Mouse (Mus musculus) midbrain, embryonic 12.5 days (tissue): Measurements from ENCODE around the gene Pappa2. TPM values are rescaled to one million over a fixed set of nuclear protein-coding genes. Genes with fewer than 3 reads are reported as not detected.

Experiments used
- ATAC-seq: fragments of 200-750 bp; cut with Nextera tagmentation; 2 replicates; pipeline ENCODE4 v1.8.0; 2017; ENCODE audit warnings: low read depth, moderate TSS enrichment, moderate library complexity; ENCODE audit not compliant: low FRiP score
- H3K27ac ChIP-seq: fragments of 300-500 bp; sonication (generic); replicated peaks from 2 replicates; pipeline ENCODE4 v1.5.1; 2016; ENCODE audit warnings: mild to moderate bottlenecking
- H3K27me3 ChIP-seq: fragments of 300-500 bp; sonication (generic); 2 replicates; pipeline ENCODE4 v1.6.1; 2016; ENCODE audit warnings: mild to moderate bottlenecking
- H3K36me3 ChIP-seq: fragments of 300-500 bp; sonication (generic); 2 replicates; pipeline ENCODE4 v1.6.1; 2016
- H3K4me1 ChIP-seq: fragments of 300-500 bp; sonication (generic); 2 replicates; pipeline ENCODE4 v1.6.1; 2016
- H3K4me2 ChIP-seq: fragments of 300-500 bp; sonication (generic); replicated peaks from 2 replicates; pipeline ENCODE4 v1.6.1; 2016; ENCODE audit warnings: mild to moderate bottlenecking, moderate library complexity
- H3K4me3 ChIP-seq: fragments of 300-500 bp; sonication (generic); 2 replicates; pipeline ENCODE4 v1.5.1; 2016; ENCODE audit warnings: mild to moderate bottlenecking
- H3K9ac ChIP-seq: fragments of 300-500 bp; sonication (generic); replicated peaks from 2 replicates; pipeline ENCODE4 v1.6.1; 2016; ENCODE audit warnings: mild to moderate bottlenecking, moderate library complexity
- H3K9me3 ChIP-seq: fragments of 300-500 bp; sonication (generic); 2 replicates; pipeline ENCODE4 v1.6.1; 2016; ENCODE audit warnings: mild to moderate bottlenecking
- WGBS: fragments of 180-500 bp; shearing (Covaris S2); methylation state at CpG from one replicate; pipeline ENCODE4 v1.1.7; 2016; 5-methylcytosine and 5-hydroxymethylcytosine counted together
- polyA plus RNA-seq: library from polyadenylated mRNA; unstranded; fragments of >200 nt; fragmentation: Nextera tagmentation; extraction: Ambion mirVana; gene quantifications from 2 replicates; pipeline ENCODE4 v1.2.1, GENCODE M21; 2016

Pappa2 gene
- polyA plus RNA-seq, 1 experiment from 2014 or later = 3.3 TPM

- Histone ChIP-seq H3K36me3 (no peaks in the 10 kb centered on the region), H3K27ac (no peak overlapping the region), H3K4me3 (no peak overlapping the region), H3K27me3 (no peaks in the 10 kb centered on the region), H3K9ac (no peak overlapping the region), H3K9me3 (no peaks in the 10 kb centered on the region), H3K4me1 (no peaks in the 10 kb centered on the region), H3K4me2 (no peak overlapping the region)
- ATAC-seq = no peak
These were observed 152.4 kb downstream of the Pappa2 start for GRCm38 (mm10) chr1:158827931-158828330.

GRCm38 (mm10) chr1:158819676-158820075 is 160.6 kb downstream of the Pappa2 start:
- Histone ChIP-seq H3K9ac (no peak overlapping the region), H3K9me3 (no peaks in the 10 kb centered on the region), H3K27me3 (no peaks in the 10 kb centered on the region), H3K4me2 (no peak overlapping the region), H3K27ac (no peak overlapping the region), H3K36me3 (no peaks in the 10 kb centered on the region), H3K4me1 (no peaks in the 10 kb centered on the region), H3K4me3 (no peak overlapping the region)
- ATAC-seq = no peak
- 58% methylated on average over 2 of the region's 2 CpGs for WGBS

- Histone ChIP-seq H3K4me3 (no peak overlapping the region), H3K9ac (no peak overlapping the region), H3K27me3 (no peaks in the 10 kb centered on the region), H3K36me3 (no peaks in the 10 kb centered on the region), H3K27ac (no peak overlapping the region), H3K4me2 (no peak overlapping the region), H3K9me3 (no peaks in the 10 kb centered on the region), H3K4me1 (no peaks in the 10 kb centered on the region)
- 91% methylated on average over 3 of the region's 3 CpGs for WGBS
- ATAC-seq = no peak
These were observed 163.8 kb downstream of the Pappa2 start for GRCm38 (mm10) chr1:158816479-158816878.

GRCm38 (mm10) chr1:158811887-158812286 is 168.4 kb downstream of the Pappa2 start:
- H3K36me3 ChIP-seq = no peaks in the 10 kb centered on the region
- no peak overlapping the region for H3K27ac ChIP-seq
- no peaks in the 10 kb centered on the region for H3K4me1 ChIP-seq
- no peaks in the 10 kb centered on the region for H3K9me3 ChIP-seq
- no peak for ATAC-seq
- H3K4me3 ChIP-seq = no peak overlapping the region
- 78% methylated on average over 3 of the region's 3 CpGs for WGBS
- H3K27me3 ChIP-seq = no peaks in the 10 kb centered on the region
- no peak overlapping the region for H3K4me2 ChIP-seq
- H3K9ac ChIP-seq = no peak overlapping the region

GRCm38 (mm10) chr1:158775486-158775885 is 204.8 kb downstream of the Pappa2 start:
- Histone ChIP-seq H3K4me2 (no peak overlapping the region), H3K9me3 (no peaks in the 10 kb centered on the region), H3K9ac (no peak overlapping the region), H3K27me3 (no peaks in the 10 kb centered on the region), H3K4me3 (no peak overlapping the region), H3K27ac (no peak overlapping the region), H3K36me3 (no peaks in the 10 kb centered on the region), H3K4me1 (no peaks in the 10 kb centered on the region)
- 94% methylated on average over 5 of the region's 5 CpGs for WGBS
- no peak for ATAC-seq

- no peaks in the 10 kb centered on the region for H3K9me3 ChIP-seq
- H3K4me1 ChIP-seq = no peaks in the 10 kb centered on the region
- H3K4me3 ChIP-seq = no peak overlapping the region
- H3K4me2 ChIP-seq = no peak overlapping the region
- no peaks in the 10 kb centered on the region for H3K27me3 ChIP-seq
- no peaks in the 10 kb centered on the region for H3K36me3 ChIP-seq
- H3K27ac ChIP-seq = no peak overlapping the region
- ATAC-seq = no peak
- no peak overlapping the region for H3K9ac ChIP-seq
These were observed 207.2 kb downstream of the Pappa2 start for GRCm38 (mm10) chr1:158773102-158773501.

GRCm38 (mm10) chr1:158770756-158771155 is 209.5 kb downstream of the Pappa2 start:
- H3K27ac ChIP-seq = no peak overlapping the region
- ATAC-seq = no peak
- no peak overlapping the region for H3K4me3 ChIP-seq
- H3K9ac ChIP-seq = no peak overlapping the region
- WGBS = 94% methylated on average over 4 of the region's 4 CpGs
- no peaks in the 10 kb centered on the region for H3K36me3 ChIP-seq
- H3K4me1 ChIP-seq = no peaks in the 10 kb centered on the region
- H3K4me2 ChIP-seq = no peak overlapping the region
- no peaks in the 10 kb centered on the region for H3K27me3 ChIP-seq
- no peaks in the 10 kb centered on the region for H3K9me3 ChIP-seq

GRCm38 (mm10) chr1:158770036-158770655 is 210.1 kb downstream of the Pappa2 start:
- Histone ChIP-seq H3K4me1 (no peaks in the 10 kb centered on the region), H3K27me3 (no peaks in the 10 kb centered on the region), H3K9ac (no peak overlapping the region), H3K27ac (no peak overlapping the region), H3K4me2 (no peak overlapping the region), H3K9me3 (no peaks in the 10 kb centered on the region), H3K36me3 (no peaks in the 10 kb centered on the region), H3K4me3 (no peak overlapping the region)
- WGBS = 79% methylated on average over 7 of the region's 7 CpGs
- ATAC-seq = no peak

- WGBS = 66% methylated on average over 2 of the region's 2 CpGs
- ATAC-seq = no peak
- H3K4me3 ChIP-seq = no peak overlapping the region
- no peak overlapping the region for H3K9ac ChIP-seq
- H3K4me1 ChIP-seq = no peaks in the 10 kb centered on the region
- no peaks in the 10 kb centered on the region for H3K36me3 ChIP-seq
- H3K4me2 ChIP-seq = no peak overlapping the region
- no peaks in the 10 kb centered on the region for H3K27me3 ChIP-seq
- no peaks in the 10 kb centered on the region for H3K9me3 ChIP-seq
- no peak overlapping the region for H3K27ac ChIP-seq
These were observed 214.4 kb downstream of the Pappa2 start for GRCm38 (mm10) chr1:158765842-158766241.

GRCm38 (mm10) chr1:158764727-158765126 is 215.6 kb downstream of the Pappa2 start:
- H3K4me1 ChIP-seq = no peaks in the 10 kb centered on the region
- H3K4me3 ChIP-seq = no peak overlapping the region
- no peaks in the 10 kb centered on the region for H3K9me3 ChIP-seq
- H3K27me3 ChIP-seq = no peaks in the 10 kb centered on the region
- H3K9ac ChIP-seq = no peak overlapping the region
- no peaks in the 10 kb centered on the region for H3K36me3 ChIP-seq
- no peak overlapping the region for H3K4me2 ChIP-seq
- WGBS = 79% methylated on average over 6 of the region's 6 CpGs
- H3K27ac ChIP-seq = no peak overlapping the region
- no peak for ATAC-seq

GRCm38 (mm10) chr1:158764211-158764610 is 216.1 kb downstream of the Pappa2 start:
- no peak overlapping the region for H3K4me2 ChIP-seq
- H3K9me3 ChIP-seq = no peaks in the 10 kb centered on the region
- no peaks in the 10 kb centered on the region for H3K36me3 ChIP-seq
- H3K9ac ChIP-seq = no peak overlapping the region
- no peak overlapping the region for H3K27ac ChIP-seq
- ATAC-seq = no peak
- no peak overlapping the region for H3K4me3 ChIP-seq
- no peaks in the 10 kb centered on the region for H3K4me1 ChIP-seq
- H3K27me3 ChIP-seq = no peaks in the 10 kb centered on the region

- WGBS = 77% methylated on average over 10 of the region's 10 CpGs
- Histone ChIP-seq H3K4me1 (no peaks in the 10 kb centered on the region), H3K4me3 (no peak overlapping the region), H3K4me2 (no peak overlapping the region), H3K27ac (no peak overlapping the region), H3K9ac (no peak overlapping the region), H3K9me3 (no peaks in the 10 kb centered on the region), H3K27me3 (no peaks in the 10 kb centered on the region), H3K36me3 (no peaks in the 10 kb centered on the region)
- no peak for ATAC-seq
These were observed 231.8 kb downstream of the Pappa2 start for GRCm38 (mm10) chr1:158748356-158749096.

- WGBS = 82% methylated on average over 5 of the region's 5 CpGs
- H3K27ac ChIP-seq = no peak overlapping the region
- no peak overlapping the region for H3K4me3 ChIP-seq
- no peak overlapping the region for H3K9ac ChIP-seq
- no peaks in the 10 kb centered on the region for H3K36me3 ChIP-seq
- H3K9me3 ChIP-seq = no peaks in the 10 kb centered on the region
- H3K4me1 ChIP-seq = peaks cover 8% of the 10 kb centered on the region
- H3K4me2 ChIP-seq = no peak overlapping the region
- no peak for ATAC-seq
- no peaks in the 10 kb centered on the region for H3K27me3 ChIP-seq
These were observed 238.8 kb downstream of the Pappa2 start for GRCm38 (mm10) chr1:158741449-158741848.
